Mouse (Mus musculus): ENCODE results near the gene Ctnnal1. TPM values are rescaled to one million over a fixed set of nuclear protein-coding genes. Genes with fewer than 3 reads are reported as not detected.
A peak's percentile ranks its signal among the peaks of the same experiment; 100 is the strongest.
"Not testable (repeated sequence)": the region's sequence is repeated elsewhere in the genome, so short reads cannot be mapped to it uniquely, and the experiment has no call there.

Ctnnal1 gene
- polyA plus RNA-seq, 1 experiment from 2014 or later, result 25.7 TPM

DNA sequence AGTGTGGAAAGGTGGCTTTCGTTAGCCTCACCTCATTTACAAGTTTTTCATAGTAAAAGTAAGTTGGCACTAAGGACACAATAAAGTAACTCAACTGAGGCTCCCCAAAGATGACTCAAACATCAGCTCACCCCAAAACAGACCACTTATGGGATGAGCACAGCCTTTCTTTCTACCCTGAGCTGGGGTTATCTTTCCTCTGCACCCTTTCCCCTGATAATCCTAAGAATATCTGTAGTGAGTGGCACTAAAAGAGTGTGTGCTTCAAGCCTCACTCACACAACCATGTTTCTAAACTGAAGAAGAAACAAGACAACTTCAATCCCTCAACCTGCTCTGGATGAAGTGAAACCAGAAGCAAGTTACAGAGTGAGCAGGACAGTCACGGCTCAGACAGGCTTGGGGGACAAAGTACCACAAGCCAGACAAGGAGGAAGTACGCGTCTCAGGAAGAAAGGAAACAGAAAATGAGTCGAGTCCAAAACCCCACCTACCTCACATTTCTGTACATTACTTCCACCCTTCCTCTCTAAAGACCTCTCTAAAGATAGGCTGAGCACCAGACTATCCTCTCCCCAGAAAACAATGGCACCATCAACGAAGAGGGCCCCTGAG lies 27.6 kb upstream of the Ctnnal1 start:
- Histone ChIP-seq H3K4me1 (replicated peaks) (peaks cover 19% of the 10 kb centered on the region), H3K27me3 (no peaks in the 10 kb centered on the region), H3K9ac (no peak overlapping the region), H3K27ac (peak overlapping the region; percentile 67), H3K36me3 (peaks cover 32% of the 10 kb centered on the region), H3K9me3 (replicated peaks) (no peaks in the 10 kb centered on the region), H3K4me3 (no peak overlapping the region), H3K4me2 (no peak overlapping the region)
- WGBS, result 68% methylated on average over 6 of the region's 6 CpGs
- no peak for ATAC-seq (replicated peaks; ENCODE audit: insufficient number of reproducible peaks, insufficient read depth, low FRiP score, low read depth)

DNA sequence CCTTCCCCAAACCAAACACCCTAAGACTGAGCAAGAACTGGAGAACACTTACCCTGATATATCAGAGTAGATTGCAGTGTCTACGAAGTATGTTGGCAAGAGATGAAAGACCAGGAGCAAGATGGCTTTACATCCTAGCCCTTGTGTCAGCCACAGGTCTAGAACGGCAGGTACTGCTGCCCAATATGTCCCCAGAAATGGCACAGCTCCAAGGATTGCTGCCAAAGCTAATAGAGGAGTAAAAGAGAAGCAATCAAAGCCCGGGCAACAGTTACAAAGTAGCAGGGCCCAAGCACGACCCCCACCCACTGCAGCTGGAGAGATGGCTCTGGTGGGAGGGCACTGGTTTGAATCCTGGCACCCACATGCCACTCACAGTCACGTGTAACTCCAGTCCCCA lies 23.5 kb upstream of the Ctnnal1 start:
- H3K4me3 ChIP-seq, result no peak overlapping the region
- ATAC-seq (replicated peaks; ENCODE audit: insufficient number of reproducible peaks, insufficient read depth, low FRiP score, low read depth), result no peak

DNA sequence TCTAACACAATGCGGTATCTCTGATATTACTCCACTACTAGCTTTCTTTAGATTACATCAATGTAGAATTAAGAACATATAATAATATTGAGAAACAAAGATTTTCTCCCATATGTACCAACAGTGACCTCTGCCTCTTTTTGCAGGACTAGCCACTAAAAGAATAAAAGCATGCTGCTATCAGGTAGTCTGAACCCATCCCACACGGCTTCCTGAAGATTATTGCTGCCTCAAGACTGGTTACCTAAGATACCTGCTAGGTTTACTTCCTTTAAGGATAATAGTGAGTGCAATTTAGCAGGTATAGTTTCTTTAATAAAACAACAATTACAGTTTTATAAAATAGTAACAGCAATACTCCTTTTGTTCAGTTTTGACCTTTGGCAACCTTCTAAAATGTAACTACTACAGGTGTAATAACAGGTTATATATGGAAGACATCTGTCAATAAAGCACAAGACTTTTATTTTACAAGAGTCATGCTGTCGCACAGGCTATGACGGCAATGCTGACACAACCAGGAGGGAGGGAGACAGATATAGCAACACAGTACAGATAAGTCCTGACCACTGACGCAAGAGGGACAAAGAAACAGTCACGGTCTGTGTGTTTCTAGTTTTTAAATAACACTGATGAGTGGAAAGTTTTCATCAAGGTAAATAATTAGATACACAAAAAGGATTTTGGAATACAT lies 21.4 kb upstream of the Ctnnal1 start:
- WGBS, result 45% methylated on average over 6 of the region's 6 CpGs
- no peak overlapping the region for H3K9ac ChIP-seq
- H3K36me3 ChIP-seq, result peaks cover 36% of the 10 kb centered on the region
- no peaks in the 10 kb centered on the region for H3K9me3 ChIP-seq (replicated peaks)
- no peak overlapping the region for H3K4me2 ChIP-seq
- H3K27me3 ChIP-seq, result no peaks in the 10 kb centered on the region
- peaks cover 20% of the 10 kb centered on the region for H3K4me1 ChIP-seq (replicated peaks)
- H3K27ac ChIP-seq, result no peak overlapping the region
- no peak overlapping the region for H3K4me3 ChIP-seq
- no peak for ATAC-seq (replicated peaks; ENCODE audit: insufficient number of reproducible peaks, insufficient read depth, low FRiP score, low read depth)

More for the DNA sequence above, 23.5 kb upstream of the Ctnnal1 start:
- Histone ChIP-seq H3K4me1 (replicated peaks) (peaks cover 23% of the 10 kb centered on the region), H3K9me3 (replicated peaks) (no peaks in the 10 kb centered on the region), H3K27me3 (no peaks in the 10 kb centered on the region), H3K36me3 (peaks cover 35% of the 10 kb centered on the region), H3K27ac (peak overlapping the region; percentile 6; the same call in 1 of the 2 replicates), H3K9ac (no peak overlapping the region), H3K4me2 (no peak overlapping the region)
- 54% methylated on average over 5 of the region's 5 CpGs for WGBS

DNA sequence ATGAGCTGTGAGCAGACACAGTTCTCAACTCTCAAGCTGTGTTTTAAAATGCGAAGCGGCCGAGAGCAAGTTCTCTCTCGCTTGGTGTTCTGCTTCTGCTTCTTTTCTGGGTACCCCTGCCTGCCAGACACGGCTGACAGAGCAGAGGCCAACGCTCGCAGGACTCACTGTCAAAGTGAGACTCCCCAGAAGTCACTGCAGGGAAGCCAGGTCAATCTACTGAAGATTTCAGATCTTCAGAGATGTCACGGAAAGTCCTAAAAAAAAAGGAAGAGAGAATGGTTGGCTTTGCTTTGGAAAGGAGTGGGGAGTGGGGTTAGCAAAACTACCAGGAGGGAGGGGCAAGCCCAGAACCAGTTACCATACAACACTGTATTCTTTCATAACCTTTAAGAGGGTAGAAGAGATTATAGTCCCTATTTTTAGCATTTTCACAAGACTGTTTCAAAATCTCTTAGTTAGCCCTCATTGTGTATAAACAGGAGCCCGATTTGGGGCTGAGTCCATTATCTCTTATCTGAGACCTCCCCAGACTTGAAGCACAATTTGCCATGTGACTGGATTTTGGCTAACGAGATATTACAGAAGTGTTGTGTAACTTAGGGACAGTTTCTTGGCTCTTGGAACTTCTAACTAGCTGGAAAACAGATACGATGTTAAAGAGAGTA lies 15.2 kb upstream of the Ctnnal1 start:
- Histone ChIP-seq H3K4me2 (0 out of 2 replicates have a peak overlapping the region, but pooled peaks have one; percentile 22), H3K4me3 (no peak overlapping the region), H3K27ac (peak overlapping the region; percentile 77), H3K36me3 (peaks cover 39% of the 10 kb centered on the region), H3K9ac (no peak overlapping the region), H3K4me1 (replicated peaks) (peaks cover 38% of the 10 kb centered on the region), H3K9me3 (replicated peaks) (no peaks in the 10 kb centered on the region), H3K27me3 (no peaks in the 10 kb centered on the region)
- 27% methylated on average over 11 of the region's 11 CpGs for WGBS
- ATAC-seq (replicated peaks; ENCODE audit: insufficient number of reproducible peaks, insufficient read depth, low FRiP score, low read depth), result peak; percentile 35; the same call in 1 of the 2 replicates

DNA sequence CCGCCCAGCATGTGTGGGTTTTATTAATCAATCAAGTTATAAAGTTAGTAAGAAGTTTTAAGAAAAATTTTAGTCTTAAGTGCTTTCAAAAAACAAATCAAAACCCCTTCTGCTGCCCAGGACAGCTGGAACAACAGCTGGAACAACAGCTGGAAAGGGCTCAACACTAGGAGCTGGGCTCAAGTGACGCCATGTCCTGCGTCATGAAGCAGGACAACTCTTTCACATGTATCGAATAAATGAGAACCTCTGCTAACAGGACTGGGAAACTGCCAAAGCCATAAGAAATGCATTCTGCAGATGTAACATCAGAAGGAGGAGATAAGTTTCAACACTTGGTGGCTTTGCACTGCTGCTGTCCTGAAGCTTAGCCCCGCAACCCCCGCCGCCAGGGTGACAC lies 14.0 kb upstream of the Ctnnal1 start:
- Histone ChIP-seq H3K27me3 (no peaks in the 10 kb centered on the region), H3K4me3 (no peak overlapping the region), H3K9ac (no peak overlapping the region), H3K36me3 (peaks cover 45% of the 10 kb centered on the region), H3K27ac (peak overlapping the region; percentile 77), H3K4me2 (no peak overlapping the region), H3K4me1 (replicated peaks) (peaks cover 38% of the 10 kb centered on the region), H3K9me3 (replicated peaks) (no peaks in the 10 kb centered on the region)
- ATAC-seq (replicated peaks; ENCODE audit: insufficient number of reproducible peaks, insufficient read depth, low FRiP score, low read depth), result no peak
- 87% methylated on average over 7 of the region's 7 CpGs for WGBS

DNA sequence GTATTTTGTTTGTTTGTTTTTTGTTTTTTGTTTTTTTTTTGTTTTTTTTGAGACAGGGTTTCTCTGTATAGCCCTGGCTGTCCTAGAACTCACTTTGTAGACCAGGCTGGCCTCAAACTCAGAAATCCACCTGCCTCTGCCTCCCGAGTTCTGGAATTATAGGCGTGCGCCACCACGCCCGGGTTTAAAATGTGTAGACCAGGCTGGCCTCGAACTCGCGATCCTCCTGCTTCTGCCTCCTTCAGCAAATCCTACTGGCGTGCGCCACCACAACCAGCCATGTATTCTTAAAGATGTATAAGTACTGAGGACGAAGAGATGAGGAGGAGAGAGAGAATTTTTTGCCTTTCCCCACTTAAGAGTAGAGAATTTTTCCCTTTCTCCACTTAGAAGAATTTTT lies 5.6 kb upstream of the Ctnnal1 start:
- peaks cover 24% of the 10 kb centered on the region for H3K36me3 ChIP-seq
- H3K4me2 ChIP-seq; H3K27me3 ChIP-seq; H3K9me3 ChIP-seq (replicated peaks); H3K4me3 ChIP-seq; ATAC-seq (replicated peaks; ENCODE audit: insufficient number of reproducible peaks, insufficient read depth, low FRiP score, low read depth); H3K27ac ChIP-seq; H3K4me1 ChIP-seq (replicated peaks); H3K9ac ChIP-seq: not testable (repeated sequence)
- 95% methylated on average over 11 of the region's 11 CpGs for WGBS

DNA sequence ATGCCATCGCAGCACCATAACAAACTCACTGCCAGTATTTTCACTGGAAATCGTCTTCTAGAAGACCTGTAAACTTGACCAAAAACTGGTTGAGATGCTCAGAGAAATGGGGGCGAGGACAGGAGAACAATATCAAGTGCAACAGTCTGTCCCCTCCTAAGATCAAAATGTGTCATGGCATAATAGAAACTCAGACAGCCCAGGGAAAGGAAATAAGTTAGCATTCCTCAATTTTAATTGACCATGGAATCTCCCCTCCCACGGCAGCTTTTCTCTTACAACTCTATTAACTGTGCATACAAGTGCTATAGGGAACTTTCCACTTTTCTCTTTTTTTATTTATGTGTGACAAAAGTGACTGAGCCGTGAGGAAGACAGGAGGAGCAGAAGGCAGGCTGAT lies 2.8 kb upstream of the Ctnnal1 start:
- Histone ChIP-seq H3K27me3 (no peaks in the 10 kb centered on the region), H3K36me3 (peaks cover 10% of the 10 kb centered on the region), H3K4me2 (no peak overlapping the region), H3K9me3 (replicated peaks) (no peaks in the 10 kb centered on the region), H3K4me3 (no peak overlapping the region), H3K4me1 (replicated peaks) (peaks cover 22% of the 10 kb centered on the region), H3K9ac (no peak overlapping the region), H3K27ac (no peak overlapping the region)
- no peak for ATAC-seq (replicated peaks; ENCODE audit: insufficient number of reproducible peaks, insufficient read depth, low FRiP score, low read depth)
- WGBS, result 88% methylated on average over 5 of the region's 5 CpGs

DNA sequence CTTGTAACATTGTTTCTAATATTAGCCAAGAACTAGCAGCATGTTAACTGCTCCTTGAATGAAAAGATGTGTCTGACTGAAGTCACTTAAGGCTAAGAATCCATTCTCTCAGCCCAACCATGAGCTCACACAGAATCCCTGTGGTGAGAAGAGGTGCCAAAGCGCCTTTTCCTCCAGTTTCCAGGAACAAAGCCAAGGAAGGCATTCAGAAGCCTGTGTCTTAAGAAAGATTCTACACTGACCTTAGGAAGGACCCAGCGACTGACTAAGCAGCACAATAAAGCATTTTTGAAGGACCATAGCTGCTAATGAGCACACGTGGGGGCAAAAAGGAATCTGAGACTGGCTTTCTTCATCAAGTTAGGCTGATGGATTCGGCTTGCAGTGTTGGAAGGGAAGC lies 983 bp upstream of the Ctnnal1 start:
- no peak overlapping the region for H3K4me2 ChIP-seq
- no peak overlapping the region for H3K9ac ChIP-seq
- H3K4me1 ChIP-seq (replicated peaks), result peaks cover 22% of the 10 kb centered on the region
- peak overlapping the region; percentile 93 for H3K27ac ChIP-seq
- no peaks in the 10 kb centered on the region for H3K27me3 ChIP-seq
- H3K36me3 ChIP-seq, result peaks cover 4% of the 10 kb centered on the region; the same call in 1 of the 2 replicates
- H3K4me3 ChIP-seq, result no peak overlapping the region
- ATAC-seq (replicated peaks; ENCODE audit: insufficient number of reproducible peaks, insufficient read depth, low FRiP score, low read depth), result no peak
- 54% methylated on average over 4 of the region's 4 CpGs for WGBS
- no peaks in the 10 kb centered on the region for H3K9me3 ChIP-seq (replicated peaks)

DNA sequence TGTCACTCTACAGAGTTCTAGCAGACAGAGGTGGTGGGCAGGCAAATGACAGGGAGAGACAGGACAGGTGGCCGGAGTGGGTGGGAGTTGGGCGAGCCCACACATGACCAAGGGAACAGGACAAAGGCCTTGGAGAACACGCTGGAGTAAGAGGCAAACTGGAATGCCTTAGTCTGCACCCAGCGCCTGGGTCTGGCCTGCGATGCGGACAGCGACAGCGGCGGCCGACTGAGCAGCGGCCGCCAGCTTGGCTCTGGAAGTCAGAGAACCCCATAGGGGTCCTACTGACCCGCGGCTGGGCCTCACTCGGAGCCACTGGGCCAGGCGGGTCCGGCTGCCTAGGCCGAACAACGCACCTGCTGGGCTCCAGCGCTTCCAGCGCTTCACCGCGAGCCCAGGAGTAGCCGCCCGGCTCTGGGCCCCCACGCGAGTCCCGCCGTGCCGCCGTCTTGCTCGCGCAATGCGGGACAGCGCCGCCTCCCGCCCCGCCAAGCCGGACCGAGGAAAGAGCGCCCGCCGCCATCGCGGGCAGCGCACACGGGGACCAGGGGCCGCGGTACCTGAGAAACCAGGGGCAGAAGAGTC lies 479 bp downstream of the Ctnnal1 start:
- peak; percentile 55 for ATAC-seq (replicated peaks; ENCODE audit: insufficient number of reproducible peaks, insufficient read depth, low FRiP score, low read depth)
- H3K27ac ChIP-seq, result peak overlapping the region; percentile 93

DNA sequence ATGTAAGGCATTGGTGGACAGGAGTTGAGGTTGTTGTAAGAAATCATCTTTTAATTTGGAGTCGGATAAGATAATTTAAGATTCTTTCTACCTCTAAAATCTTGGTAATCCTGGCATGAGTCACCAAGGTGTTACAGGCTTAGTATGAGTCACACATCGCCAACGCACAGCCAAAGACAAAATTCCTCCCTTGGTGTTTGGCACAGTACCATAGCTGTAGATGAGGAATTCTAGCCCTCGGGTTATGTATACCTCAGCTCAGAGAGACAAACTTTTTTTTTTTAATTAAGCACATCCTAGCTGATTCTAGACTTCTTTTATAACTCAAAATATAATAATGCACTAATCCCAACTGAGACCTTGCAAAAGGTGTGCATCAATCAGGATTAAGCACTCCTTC lies 972 bp downstream of the Ctnnal1 start:
- Histone ChIP-seq H3K4me1 (replicated peaks) (peaks cover 18% of the 10 kb centered on the region), H3K36me3 (no peaks in the 10 kb centered on the region), H3K27ac (peak overlapping the region; percentile 93), H3K27me3 (no peaks in the 10 kb centered on the region), H3K9me3 (replicated peaks) (no peaks in the 10 kb centered on the region), H3K9ac (peak overlapping the region; percentile 88), H3K4me3 (peak overlapping the region; percentile 90), H3K4me2 (peak overlapping the region; percentile 95)
- 37% methylated on average over 4 of the region's 4 CpGs for WGBS
- ATAC-seq (replicated peaks; ENCODE audit: insufficient number of reproducible peaks, insufficient read depth, low FRiP score, low read depth), result no peak

More for the DNA sequence above, 479 bp downstream of the Ctnnal1 start:
- H3K4me1 ChIP-seq (replicated peaks), result peaks cover 22% of the 10 kb centered on the region
- H3K9me3 ChIP-seq (replicated peaks), result no peaks in the 10 kb centered on the region
- H3K27me3 ChIP-seq, result no peaks in the 10 kb centered on the region
- H3K4me3 ChIP-seq, result peak overlapping the region; percentile 90
- H3K9ac ChIP-seq, result peak overlapping the region; percentile 88
- 0% methylated on average over 49 of the region's 49 CpGs for WGBS
- H3K4me2 ChIP-seq, result peak overlapping the region; percentile 95
- H3K36me3 ChIP-seq, result no peaks in the 10 kb centered on the region

DNA sequence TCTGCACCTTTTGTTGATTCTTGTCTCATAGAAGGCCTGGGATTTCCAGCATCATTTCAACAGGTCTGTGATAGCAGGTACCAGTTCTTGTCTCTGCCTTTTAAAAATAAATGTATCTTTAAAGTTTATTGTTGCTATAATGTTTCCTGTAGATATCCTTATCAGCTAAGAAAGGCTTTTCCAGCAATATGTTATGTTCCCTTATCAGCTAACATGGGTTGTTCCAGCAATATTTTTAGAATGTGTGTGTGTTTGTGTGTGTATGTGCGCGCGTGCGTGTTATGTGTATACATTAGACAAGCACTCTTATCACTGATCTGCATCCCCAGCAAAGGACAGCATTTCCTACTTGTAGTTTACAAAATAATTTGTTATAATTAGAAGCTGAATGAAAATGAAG lies 3.4 kb downstream of the Ctnnal1 start:
- ATAC-seq (replicated peaks; ENCODE audit: insufficient number of reproducible peaks, insufficient read depth, low FRiP score, low read depth), result no peak
- no peak overlapping the region for H3K9ac ChIP-seq
- H3K27me3 ChIP-seq, result no peaks in the 10 kb centered on the region
- no peaks in the 10 kb centered on the region for H3K36me3 ChIP-seq
- H3K4me2 ChIP-seq, result no peak overlapping the region
- H3K4me3 ChIP-seq, result no peak overlapping the region
- H3K9me3 ChIP-seq (replicated peaks), result no peaks in the 10 kb centered on the region
- WGBS, result 79% methylated on average over 4 of the region's 4 CpGs
- peaks cover 14% of the 10 kb centered on the region for H3K4me1 ChIP-seq (replicated peaks)
- H3K27ac ChIP-seq, result no peak overlapping the region
